Mouse (Mus musculus) G1E (cell line): ENCODE data around the gene Cacfd1.

ENCODE experiments used
- CTCF ChIP-seq: IDR thresholded peaks from 2 replicates; pipeline ENCODE4 v1.5.1; 2012; ENCODE audit warnings: low read depth, low read length, inconsistent platforms, mixed read lengths
- GATA1 ChIP-seq: IDR thresholded peaks from 2 replicates; pipeline ENCODE4 v1.6.1; 2012; ENCODE audit warnings: borderline replicate concordance, low read length, inconsistent platforms, mixed read lengths
- TAL1 ChIP-seq: conservative IDR thresholded peaks from 2 replicates; pipeline ENCODE4 v1.6.1; 2012; ENCODE audit warnings: low read depth, low read length, inconsistent platforms, mixed read lengths

- TF ChIP-seq CTCF (no peak), GATA1 (no peak), TAL1 (no peak)
Observed at GRCm38 (mm10) chr2:26964724-26965370, 44.9 kb upstream of the Cacfd1 start.
